Mouse (Mus musculus) Patski (cell line): ENCODE measurements around the gene Gm4631. TPM values are rescaled to one million over a fixed set of nuclear protein-coding genes. Genes with fewer than 3 reads are reported as not detected.
"Not testable (repeated sequence)": the region's sequence is repeated elsewhere in the genome, so short reads cannot be mapped to it uniquely, and the experiment has no call there.

Experiments used
- ATAC-seq: fragments of 100-300 bp; one replicate; pipeline ENCODE4 v1.8.0; 2021
- CTCF ChIA-PET: fragments of 350-600 bp; sonication (Branson Sonifier 250); formaldehyde crosslinking; loops from one replicate; lab custom pipeline; 2022; ENCODE audit warnings: inconsistent platforms; lab: Charles Lee
- POLR2A ChIA-PET: fragments of 350-600 bp; sonication (Branson Sonifier 250); formaldehyde crosslinking; loops from one replicate; lab custom pipeline; 2022; ENCODE audit warnings: antibody characterized with exemption, inconsistent platforms; lab: Charles Lee
- DNase-seq: peaks from one replicate; pipeline ENCODE4 v3.0.0-alpha.2; 2011; ENCODE audit warnings: low read depth, low spot score
- H3K27me3 ChIP-seq: fragments of 371-371 bp; one replicate; pipeline ENCODE4 v1.5.1; 2021
- in situ Hi-C: fragments of 300-500 bp; cut with MboI; formaldehyde crosslinking; loops from 3 replicates; pipeline ENCODE4 v1.11.1; 2018; ENCODE audit warnings: low pct_unique_long_range_greater_than_20kb, mixed read lengths
- polyA plus RNA-seq: library from polyadenylated mRNA; unstranded; gene quantifications from one replicate; pipeline ENCODE4 v1.2.3, GENCODE M21; 2021

The Gm4631 gene
- 22.7 TPM for polyA plus RNA-seq

- CTCF ChIA-PET, DNase-seq, in situ Hi-C loops, H3K27me3 ChIP-seq, POLR2A ChIA-PET, ATAC-seq: not testable (repeated sequence)
Observed at GRCm38 (mm10) chr2:175338097-175338496, at the start of gene Gm4631. Gm4631 (minus strand) TSS chr2:175338197.

GRCm38 (mm10) chr2:175372136-175372535, 34.1 kb upstream of the Gm4631 start, which contains the start of gene Zfp968:
Zfp968 (plus strand) TSS chr2:175372436.
- in situ Hi-C loops, DNase-seq, POLR2A ChIA-PET, ATAC-seq, H3K27me3 ChIP-seq, CTCF ChIA-PET: not testable (repeated sequence)

- H3K27me3 ChIP-seq, DNase-seq, POLR2A ChIA-PET, ATAC-seq, CTCF ChIA-PET, in situ Hi-C loops: not testable (repeated sequence)
Observed at GRCm38 (mm10) chr2:175274825-175275224, 63.2 kb downstream of the Gm4631 start, which contains the start of gene Gm14440. Gm14440 (plus strand) TSS chr2:175275125.

Other genes with a start within 250 kb of the Gm4631 start
- 13.0 TPM for gene Gm14399, start 196.2 kb downstream of the Gm4631 start, polyA plus RNA-seq
- gene Gm14443, start 162.3 kb downstream of the Gm4631 start, polyA plus RNA-seq: 0.30 TPM
- 17.1 TPM for gene Gm14391, start 131.3 kb downstream of the Gm4631 start, polyA plus RNA-seq
- not detected for gene Gm14440, start 63.1 kb downstream of the Gm4631 start, polyA plus RNA-seq
- gene Zfp968, start 34.2 kb upstream of the Gm4631 start, polyA plus RNA-seq: 2.8 TPM
- gene Gm4724, start 97.6 kb upstream of the Gm4631 start, polyA plus RNA-seq: 23.1 TPM
- gene Zfp965, start 131.8 kb upstream of the Gm4631 start, polyA plus RNA-seq: 2.6 TPM